Mouse (Mus musculus) layer of hippocampus, postnatal 10 days (tissue): ENCODE results near the gene Zfp354b. TPM values are rescaled to one million over a fixed set of nuclear protein-coding genes. Genes with fewer than 3 reads are reported as not detected.

Experiments
- DNase-seq, 2 experiments: peaks; one replicate each; pipeline ENCODE4 v3.0.0; 2021; ENCODE audit warnings: low spot score in 2 of 2
- long read RNA-seq: library from polyadenylated mRNA; stranded (forward); transcript quantifications from one replicate; pipeline ENCODE4 v2.0.0, GENCODE M21; 2023
- total RNA-seq, 2 experiments: library from RNA; stranded (reverse); gene quantifications; 2 replicates each; pipeline ENCODE4 v1.2.3; 2021

Gene Zfp354b
- 1 to 10 TPM; 4.9 to 6.2 TPM for total RNA-seq
- long read RNA-seq, partial matches to known transcripts, result 0 of 3 reads
- long read RNA-seq, other reads (novel, unspliced or antisense), result 1 of 3 reads

DNA sequence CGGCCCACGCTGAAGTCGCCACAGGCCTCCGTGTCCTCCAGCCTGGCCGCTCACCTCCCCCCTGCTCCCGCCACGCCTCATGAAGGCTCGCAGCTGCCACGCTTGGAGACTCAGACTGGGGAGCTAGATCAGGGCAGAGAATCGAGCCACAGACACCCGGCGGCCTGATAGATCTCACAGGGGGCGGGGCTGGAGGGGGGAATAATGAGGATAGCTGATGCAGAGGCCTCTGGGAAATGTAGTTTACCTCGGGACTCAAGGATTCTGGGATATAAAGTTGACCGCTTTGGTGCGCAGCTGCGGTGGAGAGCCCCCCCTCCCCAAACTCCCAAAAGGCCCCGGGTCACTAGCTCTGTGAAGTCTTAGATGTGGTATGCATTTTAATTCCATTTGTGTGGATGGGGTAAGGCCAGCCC, at the start of gene Zfp354b:
Gene Zfp354b (minus strand): TSS at position 183 of the 416 bp plus-strand sequence.
- peak; percentile 79 to 85 for DNase-seq

DNA sequence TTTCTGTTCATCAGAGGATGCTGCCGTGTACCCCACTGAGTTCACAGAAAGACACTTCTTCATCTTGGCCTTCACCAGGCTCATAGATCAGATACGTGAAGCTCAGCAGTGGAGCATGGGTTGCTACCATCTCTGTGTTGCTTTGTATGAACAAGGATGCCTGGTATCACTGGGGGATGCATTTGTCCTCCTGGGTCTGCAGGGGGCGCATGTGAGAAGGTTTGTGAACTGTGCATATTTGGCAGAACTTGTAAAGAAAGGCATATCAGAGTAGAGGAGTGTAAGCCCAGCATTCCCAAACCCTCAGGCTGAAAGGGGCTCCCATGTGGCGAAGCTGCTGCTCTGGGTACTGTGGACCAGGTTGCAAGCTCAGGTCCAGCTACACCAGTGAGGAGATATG, 45.8 kb upstream of the Zfp354b start:
- DNase-seq, result no peak

- no peak for DNase-seq
Measured at GRCm38 (mm10) chr11:50966230-50966629, 34.8 kb upstream of the Zfp354b start, which contains the start of gene Olfr1378. Gene Olfr1378, plus strand, starts transcription at chr11:50966530.

DNA sequence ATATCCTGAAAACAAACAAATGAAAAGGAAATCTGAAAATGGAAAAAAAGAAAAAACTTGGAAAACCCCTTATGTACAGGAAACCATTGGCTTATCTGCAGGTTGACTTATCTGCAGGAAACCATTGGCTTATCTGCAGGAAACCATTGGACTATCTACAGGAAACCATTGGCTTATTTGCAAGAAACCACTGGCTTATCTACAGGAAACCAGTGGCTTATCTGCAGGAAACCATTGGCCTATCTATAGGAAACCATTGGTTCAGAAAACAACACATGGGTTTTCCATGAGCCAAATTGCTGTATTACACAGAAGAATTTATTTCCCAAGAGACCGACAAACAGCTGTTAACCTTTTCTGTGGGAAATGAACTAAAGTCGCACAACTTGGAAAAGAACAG, 33.5 kb upstream of the Zfp354b start:
- no peak for DNase-seq

- DNase-seq, result no peak
Measured at GRCm38 (mm10) chr11:50953665-50954064, 22.2 kb upstream of the Zfp354b start, which contains the start of gene Prop1. Gene Prop1, minus strand, starts transcription at chr11:50953765.

- no peak for DNase-seq
Measured at GRCm38 (mm10) chr11:50952290-50952689, 20.9 kb upstream of the Zfp354b start.

DNA sequence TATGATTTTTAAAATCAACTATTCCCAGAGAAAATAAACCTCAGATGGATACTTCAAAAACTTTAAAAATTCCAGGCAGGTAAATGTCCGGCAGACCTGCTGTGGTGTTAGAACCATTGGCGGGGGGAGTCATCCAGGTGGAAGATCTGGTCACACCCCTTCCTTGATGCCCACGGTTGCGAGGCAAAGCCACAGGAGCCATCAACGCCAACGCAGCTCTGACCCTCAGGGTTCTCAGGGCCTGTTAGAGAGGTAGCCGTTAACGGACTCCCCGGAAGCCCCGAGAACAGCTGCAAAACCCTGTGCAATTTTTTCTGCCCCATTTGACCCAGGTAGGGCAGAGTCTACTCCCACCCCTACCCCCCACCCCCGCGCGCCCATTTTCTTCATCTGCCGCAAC, 12.1 kb upstream of the Zfp354b start, which contains the start of gene 4933414I15Rik:
Gene 4933414I15Rik (minus strand): TSS at position 260 of the 400 bp plus-strand sequence.
- no peak for DNase-seq

DNA sequence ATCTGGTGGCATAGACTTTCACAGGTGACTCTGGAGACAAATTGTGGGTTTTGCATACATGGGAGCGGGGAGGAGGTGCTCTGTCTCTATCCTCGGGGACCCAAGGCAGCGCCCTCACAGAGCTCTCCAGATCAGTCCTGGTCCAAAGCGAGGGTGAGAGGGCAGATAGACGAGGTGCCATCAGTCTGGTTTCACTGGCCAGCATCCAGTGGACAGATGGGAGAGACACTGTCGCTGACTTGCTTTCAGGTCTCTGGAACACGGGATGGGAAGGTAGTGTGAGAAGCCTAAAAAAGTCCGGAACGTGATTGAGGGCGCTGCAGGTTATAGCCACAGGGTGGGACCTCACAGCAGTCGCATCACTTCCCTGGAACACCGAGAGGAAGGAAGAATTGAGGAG, 11.0 kb upstream of the Zfp354b start:
- no peak for DNase-seq

DNA sequence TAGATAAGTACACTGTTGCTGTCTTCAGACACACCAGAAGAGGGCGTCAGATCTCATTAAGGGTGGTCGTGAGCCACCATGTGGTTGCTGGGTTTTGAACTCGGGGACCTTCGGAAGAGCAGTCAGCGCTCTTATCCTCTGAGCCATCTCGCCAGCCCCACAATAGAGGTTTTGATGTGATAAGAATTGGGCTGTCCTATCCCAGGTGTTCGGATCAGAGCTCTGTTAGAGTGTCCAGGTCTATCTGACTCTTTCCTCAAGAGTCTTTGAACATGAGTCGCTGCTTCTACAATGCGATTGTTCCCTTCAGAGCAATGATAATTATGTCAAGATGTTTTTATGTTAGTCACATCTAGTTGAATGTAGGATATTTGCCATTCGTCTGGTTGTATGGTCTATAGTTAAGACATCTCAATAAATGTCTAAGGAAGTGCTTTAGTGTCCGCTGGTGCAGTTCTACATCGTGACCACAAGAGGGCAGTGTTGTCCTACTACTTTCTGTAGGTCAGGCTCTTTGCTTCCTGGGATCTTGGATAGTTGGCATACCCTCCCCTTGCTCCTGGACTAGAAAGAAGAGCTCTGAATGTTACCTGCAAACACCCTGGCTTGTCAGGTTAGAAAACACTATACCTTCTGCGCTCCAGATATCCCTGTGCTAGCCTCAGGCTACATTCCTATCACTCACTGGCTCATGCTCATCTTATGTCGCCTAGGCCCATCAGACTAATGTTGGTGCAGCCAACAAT, 8.4 kb upstream of the Zfp354b start:
- DNase-seq, result peak; percentile 27 to 30

DNA sequence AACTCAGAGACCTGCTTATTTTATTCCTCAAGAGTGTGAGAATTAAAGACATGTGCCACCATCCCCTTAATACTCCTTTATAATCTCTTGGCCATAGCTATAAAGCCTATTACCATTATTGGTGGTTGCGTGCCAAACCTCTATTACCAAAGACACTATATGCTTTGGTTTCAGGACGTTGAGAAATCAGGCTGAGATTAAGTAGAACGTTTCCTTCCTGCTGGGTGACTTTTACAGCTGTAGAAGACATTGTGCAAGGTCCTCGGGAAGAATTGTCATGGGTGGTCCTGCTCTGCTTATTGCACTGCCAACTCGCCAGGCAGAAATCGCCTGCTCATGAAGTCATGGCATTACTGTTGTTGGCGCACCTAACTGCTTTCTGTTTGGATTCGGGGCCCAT, 7.0 kb upstream of the Zfp354b start:
- DNase-seq, result no peak

DNA sequence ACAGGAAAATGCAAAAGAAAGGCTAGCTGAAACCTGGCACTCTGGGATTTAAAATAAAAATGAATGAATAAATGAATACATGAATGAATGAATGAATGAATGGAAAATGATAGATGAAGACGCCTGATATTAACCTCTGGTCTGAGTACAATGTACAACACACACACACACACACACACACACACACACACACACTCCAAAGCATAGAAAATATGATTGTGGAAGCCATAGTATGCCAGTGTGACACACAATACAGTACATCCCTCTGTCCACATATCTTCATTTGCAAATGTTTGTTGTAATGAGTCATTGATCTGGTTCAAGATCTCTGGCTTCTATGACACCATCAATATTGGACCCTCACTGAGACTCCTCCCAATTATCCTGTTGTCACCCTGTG, 607 bp upstream of the Zfp354b start:
- DNase-seq, result no peak

- DNase-seq, result no peak
Measured at GRCm38 (mm10) chr11:50931021-50931420, 412 bp downstream of the Zfp354b start.

GRCm38 (mm10) chr11:50930469-50931014, 891 bp downstream of the Zfp354b start:
- peak; percentile 14 to 17 for DNase-seq

GRCm38 (mm10) chr11:50915671-50916320, 15.6 kb downstream of the Zfp354b start, which contains the start of gene Zfp2:
Gene Zfp2, minus strand, starts transcription at chr11:50916165.
- DNase-seq, result peak; percentile 90 to 95

GRCm38 (mm10) chr11:50914461-50914860, 17.0 kb downstream of the Zfp354b start:
- DNase-seq, result no peak

GRCm38 (mm10) chr11:50913301-50913700, 18.1 kb downstream of the Zfp354b start:
- DNase-seq, result no peak

DNA sequence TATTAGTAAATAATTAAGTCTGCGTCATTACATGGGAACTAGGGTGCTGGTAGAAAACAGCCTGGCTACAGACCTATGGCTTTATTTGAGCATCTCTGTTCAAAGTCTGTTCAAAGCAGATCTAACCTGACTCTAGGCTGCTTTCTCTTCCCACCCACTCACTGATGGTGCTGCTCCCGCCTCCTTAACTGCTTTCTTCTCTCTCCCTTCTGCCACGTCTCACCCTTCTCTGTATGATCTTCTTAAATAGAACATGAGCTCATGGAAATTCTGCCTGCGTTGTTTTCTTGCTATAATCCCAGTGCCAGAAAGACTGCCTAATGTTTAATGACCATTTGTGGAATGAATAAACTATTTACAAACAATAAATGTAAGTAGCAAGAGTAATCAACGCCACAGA, 23.3 kb downstream of the Zfp354b start:
- DNase-seq, result no peak

- DNase-seq, result no peak
Measured at GRCm38 (mm10) chr11:50897359-50897758, 34.1 kb downstream of the Zfp354b start.

DNA sequence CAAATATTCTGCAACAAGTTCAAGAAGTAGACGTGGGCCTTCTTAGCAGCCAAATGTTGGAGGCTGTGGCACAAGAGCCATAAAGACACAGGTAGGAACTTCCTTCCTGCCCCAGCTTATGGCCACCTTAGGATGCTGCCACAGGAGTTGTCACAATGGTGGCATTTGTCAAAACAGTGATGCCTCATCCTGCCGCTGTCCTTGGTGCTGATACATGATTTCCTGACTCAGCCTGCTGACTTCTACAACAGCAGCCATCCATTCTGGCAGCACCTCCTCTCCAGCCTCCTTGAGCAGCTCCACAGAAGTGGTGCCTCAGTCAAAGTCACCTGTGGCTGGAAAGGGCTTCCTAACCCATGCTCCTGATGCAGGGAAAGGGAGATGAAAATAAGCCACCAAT, 39.0 kb downstream of the Zfp354b start:
- no peak for DNase-seq

DNA sequence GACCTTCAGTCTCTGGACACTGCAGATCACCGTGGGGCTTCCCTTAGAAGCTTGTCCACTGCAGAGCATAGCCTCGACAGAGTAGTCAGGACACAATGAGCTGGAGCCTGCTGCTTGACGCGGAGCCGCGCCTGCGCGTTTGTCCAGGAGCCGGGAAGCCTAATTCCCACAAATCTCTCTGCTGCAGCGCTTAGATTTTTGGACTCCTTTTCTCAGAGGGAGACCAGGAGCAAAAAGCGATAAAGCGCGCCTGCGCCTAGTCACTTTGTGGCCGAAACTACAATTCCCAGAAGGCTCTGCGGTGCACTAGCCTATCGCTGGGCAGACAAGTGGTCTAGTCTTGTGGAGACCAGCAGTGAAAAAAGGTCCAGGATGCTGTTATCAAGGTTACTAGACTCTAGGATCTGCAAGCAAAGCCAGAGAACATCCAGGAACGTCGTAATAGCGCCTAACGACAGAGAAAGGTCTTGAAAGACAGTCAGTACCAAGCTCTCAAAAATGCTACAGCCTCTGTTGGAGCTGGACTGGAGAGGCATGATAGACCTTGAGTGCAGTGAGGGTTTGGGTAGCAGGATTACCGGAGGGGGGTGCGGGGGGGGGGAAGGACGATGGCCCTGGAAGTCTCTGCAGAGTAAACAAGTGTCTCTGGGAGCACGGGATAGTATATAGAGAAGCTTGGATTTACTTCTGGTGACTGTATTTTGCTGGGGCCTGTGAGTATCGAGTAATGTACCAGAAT, 43.9 kb downstream of the Zfp354b start, which contains the start of gene Zfp454:
Gene Zfp454 (minus strand): TSS at position 262 of the 739 bp plus-strand sequence.
- DNase-seq, result peak; percentile 88 to 92

- no peak for DNase-seq
Measured at GRCm38 (mm10) chr11:50886933-50887293, 44.5 kb downstream of the Zfp354b start.
